Mouse (Mus musculus) cortical plate, adult 2 months (tissue): ENCODE measurements around the gene Dvl2. TPM values are rescaled to one million over a fixed set of nuclear protein-coding genes. Genes with fewer than 3 reads are reported as not detected.
A peak's percentile ranks its signal among the peaks of the same experiment; 100 is the strongest.
"Not testable (repeated sequence)": the region's sequence is repeated elsewhere in the genome, so short reads cannot be mapped to it uniquely, and the experiment has no call there.

Experiments
- H3K27ac ChIP-seq: fragments of 200-500 bp; 2 replicates; pipeline ENCODE4 v1.5.1; 2012; ENCODE audit warnings: low read length, control low read depth, inconsistent platforms; ENCODE audit not compliant: insufficient read depth
- H3K4me1 ChIP-seq: fragments of 200-500 bp; 2 replicates; pipeline ENCODE4 v1.6.1; 2011; ENCODE audit warnings: low read length; ENCODE audit not compliant: control insufficient read depth, insufficient read depth
- H3K4me3 ChIP-seq: fragments of 200-500 bp; 2 replicates; pipeline ENCODE4 v1.5.1; 2011; ENCODE audit warnings: mild to moderate bottlenecking, low read length, control low read depth; ENCODE audit not compliant: insufficient read depth
- CTCF ChIP-seq: fragments of 200-500 bp; IDR thresholded peaks from 2 replicates; pipeline ENCODE4 v1.5.1; 2011; ENCODE audit warnings: mild to moderate bottlenecking, control low read depth, low read length; ENCODE audit not compliant: insufficient read depth; ENCODE audit errors: extremely low read depth
- POLR2A ChIP-seq: fragments of 200-500 bp; IDR thresholded peaks from 2 replicates; pipeline ENCODE4 v1.6.1; 2011; ENCODE audit warnings: mild to moderate bottlenecking, low read length, control low read depth; ENCODE audit not compliant: insufficient read depth; ENCODE audit errors: extremely low read depth
- polyA plus RNA-seq: library from polyadenylated mRNA; depleted of rRNA; stranded (reverse); fragments of >200 nt; gene quantifications from 2 replicates; pipeline ENCODE4 v1.2.3, GENCODE M21; 2012; rRNA removed

The Dvl2 gene
- 26.9 and 30.4 TPM in 2 replicates for polyA plus RNA-seq

GRCm38 (mm10) chr11:70000396-70000898 is at the start of gene Dvl2:
Gene Dvl2 (plus strand): TSS chr11:70000595.
- Histone ChIP-seq H3K27ac (peak within 1 kb of the TSS; percentile 89), H3K4me3 (peak within 1 kb of the TSS; percentile 83), H3K4me1 (peaks cover 8% of the 10 kb centered on the region; the same call in 1 of the 2 replicates)
- TF ChIP-seq POLR2A (peak; percentile 93; the same call in 1 of the 2 replicates), CTCF (no peak)

- Histone ChIP-seq H3K27ac (no peak overlapping the region), H3K4me1 (no peaks in the 10 kb centered on the region), H3K4me3 (no peak overlapping the region)
- TF ChIP-seq POLR2A (no peak), CTCF (no peak)
Measured at GRCm38 (mm10) chr11:69950807-69951459, 49.5 kb upstream of the Dvl2 start.

GRCm38 (mm10) chr11:69952274-69952673 is 48.1 kb upstream of the Dvl2 start:
- no peak for TF ChIP-seq POLR2A
- no peak for TF ChIP-seq CTCF
- H3K4me3 ChIP-seq, result no peak overlapping the region
- H3K27ac ChIP-seq, result no peak overlapping the region
- no peaks in the 10 kb centered on the region for H3K4me1 ChIP-seq

GRCm38 (mm10) chr11:69953267-69953915 is 47.0 kb upstream of the Dvl2 start:
- Histone ChIP-seq H3K4me1 (no peaks in the 10 kb centered on the region), H3K4me3 (no peak overlapping the region), H3K27ac (no peak overlapping the region)
- TF ChIP-seq POLR2A, result no peak
- no peak for TF ChIP-seq CTCF

- H3K4me3 ChIP-seq, H3K4me1 ChIP-seq, H3K27ac ChIP-seq: not testable (repeated sequence)
Measured at GRCm38 (mm10) chr11:69955618-69956017, 44.8 kb upstream of the Dvl2 start.

GRCm38 (mm10) chr11:69956218-69956617 is 44.2 kb upstream of the Dvl2 start:
- H3K27ac ChIP-seq, result no peak overlapping the region
- H3K4me1 ChIP-seq, result no peaks in the 10 kb centered on the region
- no peak for TF ChIP-seq CTCF
- TF ChIP-seq POLR2A, result no peak
- no peak overlapping the region for H3K4me3 ChIP-seq

GRCm38 (mm10) chr11:69960616-69961015 is 39.8 kb upstream of the Dvl2 start:
- Histone ChIP-seq H3K4me1 (no peaks in the 10 kb centered on the region), H3K4me3 (no peak overlapping the region), H3K27ac (no peak overlapping the region)
- TF ChIP-seq CTCF, result no peak
- TF ChIP-seq POLR2A, result no peak

GRCm38 (mm10) chr11:69961841-69962240 is 38.6 kb upstream of the Dvl2 start:
- Histone ChIP-seq H3K27ac (no peak overlapping the region), H3K4me1 (no peaks in the 10 kb centered on the region), H3K4me3 (no peak overlapping the region)
- TF ChIP-seq CTCF, result no peak
- TF ChIP-seq POLR2A, result no peak

- no peak within 1 kb of the TSS for H3K27ac ChIP-seq
- TF ChIP-seq POLR2A (no peak), CTCF (no peak)
- H3K4me1 ChIP-seq, result no peaks in the 10 kb centered on the region
- no peak within 1 kb of the TSS for H3K4me3 ChIP-seq
Measured at GRCm38 (mm10) chr11:69964650-69965270, 35.6 kb upstream of the Dvl2 start, which contains the start of gene Cldn7. Gene Cldn7 (plus strand): TSS chr11:69964779.

GRCm38 (mm10) chr11:69965271-69966005 is 35.0 kb upstream of the Dvl2 start:
- H3K27ac ChIP-seq, result no peak overlapping the region
- H3K4me1 ChIP-seq, result no peaks in the 10 kb centered on the region
- no peak overlapping the region for H3K4me3 ChIP-seq
- TF ChIP-seq POLR2A, result no peak
- no peak for TF ChIP-seq CTCF
